Mouse (Mus musculus) C2C12 (cell line): ENCODE measurements around the gene 4930519P11Rik.

Experiments used
- CEBPB ChIP-seq: IDR thresholded peaks from one replicate; pipeline ENCODE4 v1.6.1; 2011; ENCODE audit warnings: low read depth, mild to moderate bottlenecking, control low read depth, moderate library complexity
- CTCF ChIP-seq: IDR thresholded peaks from one replicate; pipeline ENCODE4 v1.5.1; 2011; ENCODE audit not compliant: control insufficient read depth, insufficient read depth, insufficient read length
- FOSL1 ChIP-seq: IDR thresholded peaks from one replicate; pipeline ENCODE4 v1.8.0; 2011; ENCODE audit warnings: mild to moderate bottlenecking, low read length; ENCODE audit not compliant: poor library complexity, insufficient read depth, severe bottlenecking
- MYOD1 ChIP-seq: IDR thresholded peaks from one replicate; pipeline ENCODE4 v1.6.1; 2011; ENCODE audit warnings: low read depth; ENCODE audit not compliant: control insufficient read depth, insufficient read length
- MYOG ChIP-seq: IDR thresholded peaks from one replicate; pipeline ENCODE4 v1.6.1; 2011; ENCODE audit not compliant: control insufficient read depth, insufficient read length; ENCODE audit errors: extremely low read depth
- USF1 ChIP-seq: IDR thresholded peaks from one replicate; pipeline ENCODE4 v1.6.1; 2011; ENCODE audit warnings: low read depth, mild to moderate bottlenecking, control low read depth, moderate library complexity

DNA sequence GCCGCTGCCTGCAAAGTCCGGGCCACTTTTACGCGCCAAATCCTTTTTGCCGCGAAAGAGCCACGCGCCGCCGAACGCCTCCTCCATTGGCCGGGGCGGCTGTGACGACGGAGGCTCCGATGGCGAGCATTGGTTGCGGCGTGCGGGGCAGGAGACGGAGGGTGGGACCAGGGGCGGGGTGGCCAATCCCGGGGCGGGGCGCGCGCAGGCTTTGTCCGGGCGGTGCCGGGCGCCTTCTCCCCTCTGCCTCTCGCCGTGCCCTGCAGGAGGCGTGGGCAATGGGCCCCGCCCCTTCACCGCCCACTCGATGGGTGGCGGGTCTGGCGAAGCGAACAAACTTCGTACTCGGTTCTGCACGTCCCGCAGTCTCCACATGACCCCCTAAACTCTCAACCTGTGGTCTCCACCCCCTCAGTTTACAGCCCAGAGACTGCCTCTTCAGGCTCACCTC is 43.4 kb downstream of the 4930519P11Rik start, which contains the start of gene E2f1:
- TF ChIP-seq CTCF (no peak), USF1 (peak; percentile 50), MYOD1 (no peak), MYOG (no peak), CEBPB (no peak), FOSL1 (no peak)
